ENCODE assay signal across 8 mouse cellular contexts in the genomic region with DNA sequence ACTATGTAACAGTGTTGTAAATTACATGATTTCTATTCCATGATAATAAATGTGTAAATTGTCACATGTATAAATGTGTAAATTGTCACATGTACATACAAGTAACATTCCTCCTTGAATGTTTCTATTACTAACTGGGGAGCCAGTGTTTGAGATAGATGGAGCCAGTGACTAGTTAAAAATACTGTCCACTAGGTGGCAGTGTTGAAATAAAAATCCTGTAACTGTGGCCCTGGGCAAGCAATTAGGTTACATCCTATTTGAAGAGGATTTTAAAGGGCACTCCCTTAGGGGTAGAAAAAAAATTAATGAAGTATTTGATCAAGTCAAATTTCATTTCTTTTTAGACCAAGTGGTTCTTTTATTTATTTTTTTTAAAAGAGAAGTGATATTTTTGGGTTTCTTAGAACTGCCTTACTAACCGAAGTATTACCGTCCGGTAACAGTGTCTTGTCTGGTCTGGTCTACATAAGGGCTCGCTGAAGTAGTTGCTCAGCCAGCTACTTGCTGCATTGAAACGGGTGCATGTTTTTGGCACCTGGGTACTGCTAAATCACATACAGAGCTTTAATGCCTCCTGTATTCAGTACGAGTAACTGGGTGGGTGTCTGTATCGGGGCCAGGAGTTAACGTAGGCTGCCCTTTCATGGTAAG. TPM values are rescaled to one million over a fixed set of nuclear protein-coding genes. Genes with fewer than 3 reads are reported as not detected.
A peak's percentile ranks its signal among the peaks of the same experiment; 100 is the strongest.
DNase-seq lines count a peak whose midpoint lies in the region; ATAC-seq lines count a peak whose summit lies in the region.

No protein-coding gene starts in this region.

- intact Hi-C loops in left cerebral cortex, postnatal 14 days (cut with DNase I) = no loop called here
- intact Hi-C loops in left cerebral cortex, postnatal 36 days (cut with DNase I) = no loop called here
- intact Hi-C loops in left cerebral cortex, postnatal 25 days (cut with DNase I) = no loop called here

- DNase-seq in CD4-positive, CD25-positive, alpha-beta regulatory T cell, adult 2 months (ENCODE audit: low read depth, low spot score) = peak; percentile 48
- DNase-seq in left cerebral cortex, postnatal 14 days (ENCODE audit: low spot score in 2 of 2) = peak; percentile 55 to 65
- no peak for DNase-seq in left cerebral cortex, postnatal 36 days (ENCODE audit: low spot score in 2 of 2)
- peak; percentile 73 for DNase-seq in embryo, embryonic 10 days (ENCODE audit: low spot score)
- peak; percentile 29 to 59 for DNase-seq in left cerebral cortex, postnatal 25 days (ENCODE audit: low spot score in 2 of 2)
- peak; percentile 15 for DNase-seq in skeletal muscle tissue, adult 2 months (ENCODE audit: low read depth, low spot score)
- DNase-seq in right cerebral cortex, adult 2 months (ENCODE audit: low spot score in 2 of 2) = no peak

- no peak for ATAC-seq in CD4-positive, CD25-positive, alpha-beta regulatory T cell, adult 4 months

RNA-seq across cellular contexts. Expression of a gene that starts 41.6 kb away (rescaled TPM):
- 1 to 10 TPM; 1.2 to 3.2 TPM for polyA plus RNA-seq in CD4-positive, CD25-positive, alpha-beta regulatory T cell, adult 4 months (2017; shearing (Covaris generic))
- total RNA-seq in left cerebral cortex, postnatal 14 days (2021) = 10 to 100 TPM; 37.6 to 39.1 TPM
- 10 to 100 TPM; 42.4 to 45.2 TPM for total RNA-seq in left cerebral cortex, postnatal 36 days (2021)
- 10 to 100 TPM; 37.1 to 39.8 TPM for total RNA-seq in left cerebral cortex, postnatal 25 days (2021)

Comparison
In these comparisons a context has a peak if more than half of its experiments do, and no peak if none do; other contexts are left out.
1. DNase-seq: peak in CD4-positive, CD25-positive, alpha-beta regulatory T cell, adult 2 months (single experiment), left cerebral cortex, postnatal 14 days (2 of 2), embryo, embryonic 10 days (single experiment), left cerebral cortex, postnatal 25 days (2 of 2) and skeletal muscle tissue, adult 2 months (single experiment); none in left cerebral cortex, postnatal 36 days (0 of 2) and right cerebral cortex, adult 2 months (0 of 2).